Mouse (Mus musculus) kidney, postnatal 14 days (tissue): ENCODE results near the gene Arhgap18.
A peak's percentile ranks its signal among the peaks of the same experiment; 100 is the strongest.

ENCODE experiments used
- DNase-seq: peaks from one replicate; pipeline ENCODE4 v3.0.0; 2022; ENCODE audit warnings: mixed read lengths

Gene Arhgap18

DNA sequence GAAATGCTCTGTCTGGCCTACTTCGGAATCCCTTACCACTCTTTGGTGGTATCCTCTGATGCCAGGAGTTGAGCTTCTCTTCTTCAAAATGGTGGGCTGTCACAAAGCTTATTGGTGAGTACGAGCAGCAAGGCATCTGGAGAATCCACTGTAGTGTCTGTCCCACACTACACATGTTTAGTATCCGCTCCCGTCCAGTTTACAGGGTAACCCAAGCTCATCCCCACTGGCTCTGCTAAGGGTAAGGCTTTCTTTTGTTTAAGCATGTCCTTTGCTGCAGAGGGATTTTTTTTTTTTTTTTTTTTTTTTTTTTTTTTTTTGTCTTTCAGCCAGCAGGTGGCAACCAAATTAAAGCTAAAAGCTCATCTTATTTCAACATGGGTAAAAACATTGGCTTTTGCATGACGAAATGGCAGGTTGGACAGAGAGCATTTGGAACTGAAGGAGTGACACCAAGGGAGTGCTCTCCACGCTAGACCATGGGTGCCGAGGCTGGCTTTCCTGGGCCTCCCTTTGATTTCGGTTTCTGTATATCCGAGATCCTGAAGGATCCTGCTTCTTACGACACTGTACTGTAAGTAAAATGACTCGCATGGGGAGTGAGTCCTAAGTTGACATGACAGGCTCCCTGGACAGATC is at the start of gene Arhgap18:
Gene Arhgap18, plus strand, starts transcription at position 493 of the 639 bp plus-strand sequence.
- DNase-seq: peak; percentile 21

DNA sequence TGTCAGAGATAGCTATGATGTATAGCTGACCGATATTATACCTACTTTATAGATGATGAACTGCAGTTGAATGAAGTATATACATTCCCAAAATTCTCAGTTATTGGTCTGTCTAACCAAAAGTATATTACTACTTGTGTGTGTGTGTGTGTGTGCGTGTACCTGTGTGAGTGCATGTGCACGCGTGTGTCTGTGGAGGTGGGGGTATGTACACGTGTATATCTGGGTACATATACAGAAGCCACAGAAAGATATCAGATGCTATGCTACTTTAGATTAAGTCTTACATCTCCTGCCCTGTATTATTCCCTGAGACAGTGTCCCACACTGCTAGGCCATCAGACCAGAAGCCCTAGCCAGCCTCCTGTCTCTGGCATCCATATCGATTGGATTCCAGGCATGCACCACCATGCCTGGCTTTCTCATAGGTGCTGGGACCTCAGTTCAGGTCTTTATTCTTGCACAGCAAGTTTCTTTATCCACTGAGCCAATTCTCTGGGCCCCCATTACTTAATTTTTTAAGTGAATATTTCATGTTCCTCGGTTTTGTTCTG is 42.7 kb upstream of the Arhgap18 start:
- no peak for DNase-seq

DNA sequence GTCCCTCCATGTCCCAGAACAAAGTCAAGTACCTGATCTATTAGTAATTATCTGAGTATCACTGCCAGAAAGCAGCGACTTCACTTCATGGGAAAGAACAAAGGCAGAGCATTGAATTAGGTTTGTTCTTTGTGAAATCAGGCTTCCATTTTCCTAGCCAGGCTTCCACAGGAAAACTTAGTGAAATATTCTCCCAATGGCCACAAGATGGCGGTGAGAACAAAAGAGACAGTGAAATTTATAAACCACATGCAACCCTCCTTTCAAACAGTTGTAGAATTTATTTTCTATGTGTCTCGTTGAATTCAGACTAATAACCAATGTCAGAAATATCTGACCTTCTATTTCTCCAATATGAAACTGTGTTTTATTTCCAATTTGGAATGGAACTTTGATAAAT is 42.2 kb upstream of the Arhgap18 start:
- peak; percentile 55 for DNase-seq

DNA sequence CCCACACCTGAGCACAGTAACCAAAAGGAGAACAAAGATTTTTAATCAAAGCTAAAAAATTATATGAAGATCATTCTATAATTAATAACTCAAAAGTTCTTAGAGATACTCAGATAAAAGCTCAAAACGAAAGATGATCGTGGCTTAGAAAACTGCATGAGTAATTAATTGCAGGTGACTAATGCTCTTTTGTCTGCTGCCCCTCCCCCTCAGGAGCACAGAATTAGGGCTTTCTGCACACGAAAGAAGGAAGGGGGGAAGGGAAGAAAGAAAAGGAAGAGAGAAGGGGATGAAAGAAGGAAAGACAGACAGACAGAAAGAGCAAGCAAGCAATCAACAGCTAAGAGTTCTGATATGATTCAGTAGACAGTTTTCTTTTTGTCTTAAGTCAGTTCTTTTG is 39.2 kb upstream of the Arhgap18 start:
- DNase-seq: no peak

DNA sequence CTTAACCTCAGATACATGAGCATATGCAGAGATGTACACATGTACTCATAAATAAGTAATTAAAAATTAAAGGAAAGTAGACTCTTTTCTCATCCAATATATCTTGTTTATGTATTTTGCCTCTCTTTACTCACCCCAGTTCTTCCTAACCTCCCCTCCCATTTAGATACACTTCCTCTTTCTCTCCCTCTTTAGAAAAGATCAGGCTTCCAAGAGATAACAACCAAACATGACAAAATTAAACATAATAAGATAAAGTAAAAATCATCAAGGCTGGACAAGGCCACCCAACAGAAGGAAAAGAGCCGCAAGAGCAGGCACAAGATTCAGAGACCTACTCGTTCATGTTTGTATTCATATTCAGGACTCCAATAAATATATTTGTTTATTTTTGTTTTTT is 28.5 kb upstream of the Arhgap18 start:
- DNase-seq: no peak

DNA sequence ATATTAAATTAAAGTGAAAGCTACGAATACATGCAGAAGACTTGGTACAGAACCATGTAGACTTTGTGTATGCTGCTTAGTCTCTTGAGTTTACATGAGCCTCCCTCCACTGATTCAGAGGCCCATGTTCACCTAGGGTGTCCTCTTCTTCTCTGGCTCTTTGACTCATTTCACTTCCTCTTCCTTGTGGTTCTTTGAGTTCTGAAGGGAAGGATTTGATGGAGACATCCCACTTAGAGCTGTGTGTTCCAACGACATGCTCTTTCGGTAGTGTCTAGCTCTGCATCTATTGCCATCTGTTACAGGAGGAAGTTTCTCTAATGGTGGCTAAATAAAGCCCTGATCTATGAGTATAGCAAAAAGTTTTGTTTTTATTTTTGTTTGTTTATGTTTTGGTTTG is 28.0 kb upstream of the Arhgap18 start:
- DNase-seq: no peak

DNA sequence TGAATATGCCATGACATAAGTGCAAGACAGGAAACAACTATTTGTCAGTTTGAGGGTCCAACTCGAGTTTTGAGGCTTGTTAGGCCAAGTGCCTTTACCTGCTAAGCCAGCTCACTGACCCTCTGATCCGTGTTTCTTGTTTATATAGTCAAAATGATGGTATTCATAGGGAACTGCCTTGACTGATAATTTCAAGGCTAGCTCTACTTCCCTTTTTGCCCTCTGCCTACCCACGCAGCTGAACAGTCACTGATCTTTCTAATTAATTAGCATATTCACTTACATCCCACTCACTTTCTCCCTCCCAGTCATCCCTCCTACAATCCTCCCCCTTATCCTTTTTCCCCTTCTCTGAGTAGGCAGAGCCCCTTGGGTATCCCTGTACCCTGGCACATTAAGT is 2.4 kb upstream of the Arhgap18 start:
- no peak for DNase-seq

DNA sequence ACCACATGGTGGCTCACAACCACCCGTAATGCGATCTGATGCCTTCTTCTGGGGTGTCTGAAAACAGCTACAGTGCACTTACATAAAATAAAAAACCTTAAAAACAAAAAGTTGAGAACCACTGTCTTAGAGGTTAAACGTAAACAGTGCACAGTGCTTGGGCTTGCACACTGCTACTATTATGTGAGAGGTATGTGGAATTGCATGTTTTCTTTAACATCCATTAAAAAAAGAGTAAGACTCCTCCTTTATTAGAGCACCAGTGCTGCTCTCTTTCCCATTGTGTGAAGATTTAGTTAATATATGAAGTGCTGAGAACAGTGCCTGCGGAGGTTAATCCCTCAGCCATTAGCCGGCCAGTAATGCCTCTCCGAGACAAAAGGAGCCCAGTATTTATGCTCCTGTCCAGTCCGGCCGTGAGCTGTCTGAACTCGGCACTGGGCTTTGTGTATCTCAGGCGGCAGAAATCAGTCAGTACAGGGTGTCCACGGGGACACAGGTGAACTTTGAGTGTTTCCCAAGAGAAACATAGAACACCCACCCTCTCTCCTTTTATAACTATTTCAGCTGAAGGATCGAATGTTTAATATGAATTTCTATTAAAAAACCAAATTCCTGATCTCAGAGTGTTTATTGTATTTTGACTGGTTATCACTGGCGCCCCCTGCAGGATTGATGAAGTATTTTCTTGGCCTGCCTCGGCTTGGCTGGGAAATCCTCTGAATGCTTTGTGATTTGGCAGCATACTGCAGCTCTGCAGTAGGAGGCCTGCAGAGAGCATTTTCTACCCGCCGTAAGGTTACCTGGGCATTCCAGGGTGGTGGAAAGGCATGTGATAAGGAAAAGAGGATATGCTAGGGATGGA is 925 bp upstream of the Arhgap18 start:
- DNase-seq: peak; percentile 69

DNA sequence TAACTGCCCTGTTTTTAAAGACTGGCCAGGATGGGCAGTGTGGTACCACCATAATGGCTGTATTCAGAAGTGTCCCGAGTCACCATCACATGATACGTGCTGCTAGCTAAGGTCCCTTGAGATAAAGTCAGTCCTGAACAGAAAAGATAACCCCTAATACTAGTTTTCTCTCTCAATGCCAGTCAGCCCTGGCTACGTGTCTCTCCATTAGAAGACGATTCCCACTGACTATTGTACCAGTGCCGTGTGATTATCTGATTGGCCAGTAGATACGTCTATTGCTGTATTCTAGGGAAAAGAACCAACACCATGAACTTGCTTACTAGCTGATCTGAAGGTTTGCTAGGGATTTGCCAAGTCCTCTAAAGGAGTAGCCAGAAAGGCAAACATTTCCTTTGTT is 785 bp downstream of the Arhgap18 start:
- no peak for DNase-seq

DNA sequence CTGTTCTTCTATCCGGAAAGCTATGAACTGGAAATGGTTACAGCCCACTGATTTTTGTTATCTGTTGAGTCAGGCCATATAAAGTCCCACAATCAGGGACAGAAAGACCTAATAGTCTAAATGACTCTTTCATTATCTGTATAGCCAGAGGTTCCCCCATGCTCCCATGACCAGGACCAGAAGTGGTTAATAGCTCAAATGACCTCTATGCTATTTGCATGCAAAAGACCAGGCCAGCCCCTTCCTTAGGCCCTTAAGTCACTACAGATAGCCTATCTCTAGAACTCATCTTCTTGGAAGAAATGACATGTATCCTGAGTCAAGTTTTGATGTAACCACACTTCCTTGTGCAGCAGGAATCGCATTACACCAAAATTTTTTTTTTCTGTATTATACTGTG is 4.0 kb downstream of the Arhgap18 start:
- no peak for DNase-seq

DNA sequence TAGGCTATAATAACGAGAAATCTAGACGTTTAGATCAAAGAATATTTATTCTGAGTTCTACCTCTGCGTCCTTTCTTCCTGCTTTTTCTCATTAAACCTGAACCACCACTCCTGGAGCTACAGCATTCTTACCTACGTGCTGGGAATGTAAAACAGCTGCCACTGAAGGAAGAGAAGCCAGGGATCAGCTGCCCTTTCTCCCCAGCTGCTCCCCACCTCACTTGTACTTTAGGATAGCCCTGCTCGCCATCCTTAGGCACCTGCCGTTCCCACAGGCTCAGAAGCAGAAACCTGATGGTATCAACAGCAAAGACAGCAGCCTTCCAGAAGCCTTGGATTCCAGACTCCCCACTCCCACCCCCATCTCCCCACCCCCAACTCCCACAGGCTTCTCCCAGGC is 6.2 kb downstream of the Arhgap18 start:
- DNase-seq: peak; percentile 24

DNA sequence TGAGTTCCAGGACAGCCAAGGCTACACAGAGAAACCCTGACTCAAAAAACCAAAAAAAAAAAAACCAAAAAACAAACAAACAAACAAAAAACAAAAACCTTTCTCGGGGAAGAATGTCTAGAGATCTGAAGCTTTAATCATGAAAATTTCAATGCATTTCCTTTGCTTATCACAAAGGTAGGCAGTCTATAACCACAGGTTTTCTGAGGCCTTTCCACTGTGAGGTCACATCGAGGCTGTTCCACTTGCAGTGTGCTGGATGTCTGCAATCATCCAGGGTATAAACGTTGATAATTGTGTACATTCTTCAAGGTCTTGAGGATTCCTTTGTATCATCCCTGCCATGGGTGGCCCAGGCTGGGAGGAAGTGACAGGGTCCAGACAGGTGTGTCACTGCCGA is 7.9 kb downstream of the Arhgap18 start:
- no peak for DNase-seq

DNA sequence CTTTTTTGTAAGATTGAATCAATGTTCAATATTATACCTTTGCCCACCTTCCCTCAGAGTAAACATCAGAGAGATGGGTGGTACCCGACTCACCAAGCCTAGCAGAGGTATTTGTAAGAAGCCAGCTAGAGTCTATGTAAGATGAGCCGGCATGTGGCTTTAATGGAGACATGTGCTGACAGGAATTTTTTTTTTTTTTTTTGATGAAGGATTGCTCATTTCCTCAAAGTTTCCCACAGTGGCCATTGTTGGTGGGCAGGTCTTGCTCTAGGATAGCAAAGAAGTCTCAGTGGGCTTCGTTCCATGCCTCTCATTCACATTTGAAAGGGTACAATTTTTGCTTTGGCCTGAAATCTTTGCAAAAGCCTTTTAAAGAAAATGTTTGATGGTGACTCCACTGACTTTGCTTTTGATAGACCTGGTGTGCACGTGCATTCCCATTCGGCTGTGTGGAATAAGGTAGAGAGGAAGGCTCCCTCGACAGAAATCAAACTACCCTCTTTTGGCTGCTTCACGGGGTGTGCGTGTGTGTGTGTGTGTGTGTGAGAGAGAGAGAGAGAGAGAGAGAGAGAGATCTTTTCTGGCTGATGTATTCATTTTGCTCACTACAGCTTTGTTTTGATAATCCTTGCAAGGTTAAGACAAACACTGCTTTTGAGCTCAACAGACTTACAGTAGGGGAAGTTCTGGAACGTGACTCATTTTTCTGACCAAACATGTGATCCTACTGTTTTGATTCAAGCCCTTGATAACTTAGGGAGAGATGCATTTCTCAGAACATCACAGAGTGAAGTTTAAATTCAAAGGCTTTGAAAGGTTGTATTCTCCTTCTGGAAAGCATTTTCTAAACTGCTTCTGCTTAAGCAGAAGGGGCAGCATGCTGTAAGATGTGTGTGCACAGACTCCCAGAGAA is 9.0 kb downstream of the Arhgap18 start:
- DNase-seq: no peak

DNA sequence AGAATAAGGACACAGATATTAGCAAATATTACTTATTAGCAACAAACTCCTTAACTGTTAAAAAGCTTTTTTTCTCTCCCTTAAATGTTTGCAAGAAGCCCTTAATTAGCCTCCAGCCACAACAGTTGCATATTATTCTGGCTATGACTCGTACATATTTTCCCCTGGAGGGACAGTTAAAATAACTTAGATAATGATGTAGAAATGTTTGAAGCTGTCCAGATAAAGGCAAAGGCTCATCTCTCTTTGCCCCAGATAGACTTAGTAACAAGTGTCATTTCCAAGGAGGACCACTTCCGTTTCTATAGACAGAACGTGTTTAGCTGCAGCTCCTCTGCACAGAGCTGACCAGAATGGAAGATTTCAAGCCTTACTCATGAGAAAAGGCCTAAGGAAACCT is 14.0 kb downstream of the Arhgap18 start:
- DNase-seq: no peak

DNA sequence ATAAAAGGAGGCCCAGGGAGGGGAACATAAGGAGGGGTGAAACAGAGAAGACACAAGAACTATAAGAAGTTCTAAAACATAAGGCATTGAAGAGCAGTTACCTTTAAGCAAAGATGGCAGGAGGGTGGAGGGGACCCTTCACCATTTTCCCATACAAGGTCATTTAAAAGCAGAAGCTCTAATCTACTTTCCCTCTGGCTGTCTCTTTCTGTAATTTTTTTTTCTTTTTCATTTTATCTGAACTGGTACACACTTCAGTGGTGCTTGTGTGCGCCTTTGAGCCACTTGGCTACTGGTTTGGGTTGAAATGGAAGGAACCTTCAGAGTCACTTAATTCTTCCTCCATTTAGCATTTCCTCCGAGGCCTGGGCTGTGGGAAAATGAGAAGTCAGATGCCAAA is 15.7 kb downstream of the Arhgap18 start:
- DNase-seq: no peak

DNA sequence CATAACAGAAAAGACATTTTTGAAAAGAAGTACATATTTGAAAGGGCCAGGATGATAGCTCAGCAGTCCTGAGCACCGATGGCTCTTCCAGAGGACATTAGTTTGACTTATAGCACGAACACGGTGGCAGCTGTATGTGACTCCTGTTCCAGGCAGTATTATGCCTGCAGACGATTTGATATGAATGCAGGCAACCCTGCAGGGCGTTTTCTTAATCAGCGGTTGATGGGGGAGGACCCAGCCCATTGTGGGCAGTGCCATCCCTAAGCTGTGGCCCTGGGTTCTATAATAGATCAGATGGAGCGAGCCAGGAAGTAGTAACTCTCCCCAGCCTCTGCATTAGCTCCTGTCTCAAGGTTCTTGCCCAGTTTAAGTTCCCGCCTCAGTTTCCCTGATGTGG is 16.8 kb downstream of the Arhgap18 start:
- DNase-seq: no peak

DNA sequence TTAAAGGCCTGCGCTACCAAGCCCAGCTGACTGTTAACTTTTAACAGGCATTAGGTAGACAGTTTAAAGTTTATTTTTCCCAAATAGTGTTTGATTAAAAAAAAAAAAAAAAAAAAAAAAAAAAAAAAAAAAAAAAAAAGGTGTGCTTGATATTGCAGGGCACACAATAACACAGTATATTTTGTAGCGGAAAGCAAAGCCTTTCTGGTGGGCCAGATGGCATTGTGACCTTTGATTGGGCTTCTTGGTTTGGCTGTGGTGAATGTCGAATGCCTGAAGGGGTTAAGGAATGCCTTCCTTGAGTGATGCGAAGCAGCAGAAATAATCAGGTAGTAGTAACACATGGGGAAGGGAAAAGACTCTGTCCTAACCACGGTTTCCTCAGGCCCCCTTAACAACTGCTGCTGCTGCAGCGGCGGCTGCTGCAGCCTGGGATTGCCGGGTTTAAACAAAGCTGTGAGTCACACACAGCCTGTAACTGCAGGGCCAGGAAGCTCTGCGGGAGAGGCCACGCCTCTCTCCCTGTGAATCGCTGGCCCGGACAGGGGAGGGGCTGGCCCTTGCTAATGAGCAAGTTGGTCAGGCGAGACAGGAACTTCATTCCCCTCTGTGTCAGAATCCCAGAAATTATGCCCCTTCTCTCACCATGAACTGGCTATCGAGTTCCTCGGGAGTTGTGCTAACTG is 18.9 kb downstream of the Arhgap18 start:
- DNase-seq: peak; percentile 93

DNA sequence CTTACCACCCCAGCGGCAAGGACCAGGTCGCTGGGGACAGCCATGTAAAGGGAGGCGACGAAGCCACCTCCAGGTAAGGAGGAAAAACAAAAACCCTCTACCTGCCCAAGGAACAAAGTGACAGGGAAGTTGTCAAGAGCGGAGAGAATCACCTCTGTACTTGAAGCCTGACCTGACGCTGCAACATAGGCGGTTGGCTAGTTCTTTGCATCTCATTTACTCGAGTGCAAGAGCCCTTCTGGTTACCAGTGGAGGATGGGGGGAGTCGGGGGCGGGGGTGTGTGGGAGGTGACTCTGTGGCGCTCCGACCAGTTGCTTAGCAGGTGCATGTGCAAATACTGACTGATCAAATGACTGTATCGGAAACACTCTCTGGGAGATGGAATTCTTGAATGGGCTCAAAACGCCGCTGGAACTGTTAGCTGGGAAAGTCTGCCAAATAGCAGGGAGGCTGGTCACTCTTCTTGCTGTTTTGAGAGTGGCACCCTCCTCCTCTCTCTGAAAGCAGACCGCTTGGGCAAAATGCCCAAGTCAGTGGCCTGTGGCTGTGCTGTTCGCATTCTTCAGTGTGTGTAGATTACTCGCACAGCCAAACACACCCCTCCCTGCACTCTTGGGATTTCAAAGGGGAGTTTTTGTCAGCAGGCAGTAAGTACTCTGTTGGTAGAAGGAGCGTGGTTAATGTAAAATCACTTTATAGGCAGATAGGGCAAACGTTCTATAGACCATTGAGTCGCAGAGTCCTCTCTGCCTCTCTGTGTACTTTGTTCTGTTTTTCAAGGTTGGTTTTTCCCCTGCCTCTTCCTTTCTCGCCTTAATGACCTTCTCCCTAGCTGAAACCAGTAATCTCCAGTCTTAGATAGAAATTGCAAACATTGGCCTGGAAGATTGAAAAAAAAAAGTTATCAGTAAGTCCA is 19.7 kb downstream of the Arhgap18 start:
- peak; percentile 93 for DNase-seq

DNA sequence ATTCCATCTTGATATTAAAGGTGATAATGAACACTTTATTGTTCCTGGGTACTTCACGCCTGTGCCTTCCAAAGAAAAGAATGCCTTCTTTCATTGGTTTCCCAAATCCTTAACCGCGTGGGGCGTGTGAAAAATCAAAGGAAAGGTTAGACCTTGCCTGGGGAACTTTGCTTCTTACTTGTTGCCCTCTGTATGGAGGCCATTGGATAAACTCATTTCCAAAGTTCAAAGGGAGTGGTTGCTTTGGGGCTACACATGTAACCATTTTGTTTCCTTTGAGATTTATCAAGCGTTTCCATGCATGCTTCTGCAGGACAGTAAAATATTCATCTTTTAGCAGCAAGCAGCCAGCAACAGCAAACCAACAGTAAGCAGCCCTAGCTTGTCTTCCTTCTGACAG is 20.3 kb downstream of the Arhgap18 start:
- DNase-seq: no peak

DNA sequence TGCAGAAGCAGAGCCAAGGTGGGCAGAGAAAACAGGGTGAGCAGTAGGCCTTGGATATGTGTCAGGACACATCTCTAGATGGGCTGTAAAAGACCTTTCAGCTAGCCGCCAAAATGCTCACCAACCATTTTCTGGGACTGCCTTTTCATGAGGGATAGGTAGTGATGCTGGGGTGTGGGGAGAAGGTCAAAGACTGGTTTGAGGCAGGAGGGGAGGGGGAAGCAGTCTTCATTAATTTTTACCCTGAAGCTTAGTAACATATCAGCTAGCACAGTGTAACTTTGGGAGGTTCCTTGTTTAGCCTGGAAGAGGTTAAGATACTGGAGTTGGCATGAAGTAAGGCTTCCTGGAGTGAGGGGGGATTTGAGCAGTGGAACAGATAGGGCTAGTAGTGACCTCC is 21.0 kb downstream of the Arhgap18 start:
- peak; percentile 48 for DNase-seq

DNA sequence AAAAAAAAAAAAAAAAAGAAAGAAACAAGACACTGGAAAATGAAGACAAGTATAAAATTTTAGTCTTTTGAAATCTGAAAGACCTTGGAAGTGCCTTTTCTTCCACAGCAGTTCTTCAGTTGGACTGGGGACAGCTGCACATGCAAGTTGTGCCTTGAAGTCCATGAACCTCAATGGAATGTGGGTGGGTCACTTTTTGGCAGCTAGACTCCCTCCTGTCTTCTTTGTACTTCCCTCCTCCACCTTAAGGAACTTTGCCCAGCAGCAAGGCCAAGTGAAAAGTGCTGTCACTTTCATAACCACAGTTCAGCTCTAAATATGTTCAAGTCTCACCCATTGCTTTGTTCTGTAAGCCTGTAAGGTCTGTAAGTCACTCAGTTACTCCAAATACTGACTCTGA is 23.2 kb downstream of the Arhgap18 start:
- DNase-seq: peak; percentile 64
